ENCODE assay signal across 9 mouse cellular contexts in the genomic region with DNA sequence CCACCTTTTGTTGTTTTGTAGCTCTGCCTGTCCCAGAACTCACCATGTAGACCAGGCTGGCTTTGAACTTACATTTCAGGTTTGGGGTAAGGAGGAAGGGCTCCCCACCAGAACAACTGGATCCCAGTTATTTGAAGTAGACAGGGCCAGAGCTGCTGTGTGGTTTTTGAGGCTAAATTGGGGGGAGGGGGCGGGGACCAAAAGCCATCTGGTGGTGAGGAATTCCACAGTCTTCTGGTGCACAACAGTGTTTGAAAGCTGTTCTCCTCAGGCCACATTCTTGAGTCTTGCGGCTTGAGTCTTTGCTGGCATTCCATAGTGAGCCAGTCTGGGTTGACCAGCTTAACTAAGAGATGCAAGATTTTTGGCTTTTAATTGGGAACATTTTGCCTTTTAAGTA. TPM values are rescaled to one million over a fixed set of nuclear protein-coding genes. Genes with fewer than 3 reads are reported as not detected.
A peak's percentile ranks its signal among the peaks of the same experiment; 100 is the strongest.
DNase-seq lines count a peak whose midpoint lies in the region; ATAC-seq lines count a peak whose summit lies in the region.
"Had no signal": no experiment of that assay in that cellular context is flagged by ENCODE, and none has a peak within 500 bp of the region (broad histone marks: within the 10 kb centered on the region; RNA-seq: fewer than 3 reads in every experiment).

No protein-coding gene starts in this region.

- H3K4me2 ChIP-seq in lung, embryonic 16.5 days (ENCODE audit: low read depth, low read length): no peak overlapping the region
- no peak overlapping the region for H3K4me2 ChIP-seq in limb, embryonic 13.5 days (replicated peaks)
- H3K4me2 ChIP-seq in liver, embryonic 12.5 days: no peak overlapping the region
- H3K4me2 ChIP-seq: limb, embryonic 15.5 days; midbrain, embryonic 12.5 days had no signal

- 2% methylated on average over 2 of the region's 2 CpGs for WGBS in lung, embryonic 16.5 days
- 0% methylated on average over 2 of the region's 2 CpGs for WGBS in limb, embryonic 13.5 days
- WGBS in liver, embryonic 12.5 days (ENCODE audit: insufficient replicate concordance): 14% methylated on average over 2 of the region's 2 CpGs

- peak overlapping the region; percentile 72 for H3K27ac ChIP-seq in lung, embryonic 16.5 days (ENCODE audit: low read length)
- peak overlapping the region; percentile 69; the same call in 1 of the 2 replicates for H3K27ac ChIP-seq in limb, embryonic 13.5 days
- H3K27ac ChIP-seq in liver, embryonic 12.5 days: no peak overlapping the region
- H3K27ac ChIP-seq: limb, embryonic 15.5 days; midbrain, embryonic 12.5 days had no signal

- no peak overlapping the region for H3K4me3 ChIP-seq in lung, embryonic 16.5 days (ENCODE audit: low read length)
- H3K4me3 ChIP-seq in limb, embryonic 13.5 days: no peak overlapping the region
- no peak overlapping the region for H3K4me3 ChIP-seq in liver, embryonic 12.5 days
- H3K4me3 ChIP-seq: limb, embryonic 15.5 days; midbrain, embryonic 12.5 days had no signal

- no peaks in the 10 kb centered on the region for H3K27me3 ChIP-seq in lung, embryonic 16.5 days (ENCODE audit: control insufficient read depth, insufficient read depth, low read depth, low read length)
- H3K27me3 ChIP-seq in limb, embryonic 13.5 days: no peaks in the 10 kb centered on the region
- peaks cover 11% of the 10 kb centered on the region; the same call in 1 of the 2 replicates for H3K27me3 ChIP-seq in liver, embryonic 12.5 days (replicated peaks)
- H3K27me3 ChIP-seq: limb, embryonic 15.5 days had no signal

- peaks cover 37% of the 10 kb centered on the region for H3K4me1 ChIP-seq in lung, embryonic 16.5 days (replicated peaks; ENCODE audit: control insufficient read depth, insufficient read depth, low read length)
- H3K4me1 ChIP-seq in limb, embryonic 13.5 days: peaks cover 26% of the 10 kb centered on the region
- H3K4me1 ChIP-seq in liver, embryonic 12.5 days: peaks cover 9% of the 10 kb centered on the region; the same call in 1 of the 2 replicates

- no peak for DNase-seq in lung, postnatal 25 days (ENCODE audit: low spot score)
- DNase-seq in NIH3T3 (ENCODE audit: low read depth): peak; percentile 69
- peak; percentile 64 for DNase-seq in embryo, embryonic 11 days
- no peak for DNase-seq in layer of hippocampus, postnatal 10 days (ENCODE audit: low spot score in 2 of 2)

- H3K9ac ChIP-seq in lung, embryonic 16.5 days (ENCODE audit: low read length): no peak overlapping the region
- no peak overlapping the region for H3K9ac ChIP-seq in limb, embryonic 13.5 days
- H3K9ac ChIP-seq in liver, embryonic 12.5 days: no peak overlapping the region
- H3K9ac ChIP-seq: limb, embryonic 15.5 days; midbrain, embryonic 12.5 days had no signal

- H3K36me3 ChIP-seq in lung, embryonic 16.5 days (ENCODE audit: control insufficient read depth, insufficient read depth, low read length): no peaks in the 10 kb centered on the region
- peaks cover 4% of the 10 kb centered on the region; the same call in 1 of the 2 replicates for H3K36me3 ChIP-seq in limb, embryonic 13.5 days
- H3K36me3 ChIP-seq in liver, embryonic 12.5 days: peaks cover 1% of the 10 kb centered on the region
- H3K36me3 ChIP-seq: limb, embryonic 15.5 days had no signal

- peak; percentile 31; the same call in 1 of the 2 replicates for ATAC-seq in lung, embryonic 16.5 days (ENCODE audit: low read depth)
- ATAC-seq in limb, embryonic 13.5 days (ENCODE audit: low FRiP score, low read depth): peak; percentile 62; the same call in 1 of the 2 replicates
- ATAC-seq in liver, embryonic 12.5 days: no peak

- no peaks in the 10 kb centered on the region for H3K9me3 ChIP-seq in lung, embryonic 16.5 days (ENCODE audit: control insufficient read depth, low read length)
- H3K9me3 ChIP-seq in limb, embryonic 13.5 days: no peaks in the 10 kb centered on the region
- no peaks in the 10 kb centered on the region for H3K9me3 ChIP-seq in liver, embryonic 12.5 days (replicated peaks)
- H3K9me3 ChIP-seq: limb, embryonic 15.5 days; midbrain, embryonic 12.5 days had no signal

RNA-seq across cellular contexts. Expression of a gene that starts 6.7 kb away (rescaled TPM):
- polyA plus RNA-seq in lung, embryonic 16.5 days (2015; fragmentation: Nextera tagmentation; extraction: Ambion mirVana): 13.4 and 15.0 TPM in 2 replicates
- polyA plus RNA-seq in limb, embryonic 13.5 days (2015; fragmentation: Nextera tagmentation; extraction: Ambion mirVana): 5.1 and 5.5 TPM in 2 replicates
- 38.0 and 41.6 TPM in 2 replicates for polyA plus RNA-seq in liver, embryonic 12.5 days (2016; fragmentation: Nextera tagmentation; extraction: Ambion mirVana)
- 1 to 10 TPM; 5.0 to 6.1 TPM for total RNA-seq in layer of hippocampus, postnatal 10 days (2021)

Comparison
In these comparisons a context has a peak if more than half of its experiments do, and no peak if none do; other contexts are left out.
1. DNase-seq: peak in NIH3T3 (single experiment) and embryo, embryonic 11 days (single experiment); none in lung, postnatal 25 days (single experiment) and layer of hippocampus, postnatal 10 days (0 of 2).